Mouse (Mus musculus) CD4-positive, CD25-positive, alpha-beta regulatory T cell, adult 2 months (primary cell): Measurements from ENCODE around the gene Obsl1.

Experiments used
- DNase-seq: peaks from one replicate; pipeline ENCODE4 v3.0.0-alpha.2; 2012; ENCODE audit warnings: low read depth, low spot score

Gene Obsl1

DNA sequence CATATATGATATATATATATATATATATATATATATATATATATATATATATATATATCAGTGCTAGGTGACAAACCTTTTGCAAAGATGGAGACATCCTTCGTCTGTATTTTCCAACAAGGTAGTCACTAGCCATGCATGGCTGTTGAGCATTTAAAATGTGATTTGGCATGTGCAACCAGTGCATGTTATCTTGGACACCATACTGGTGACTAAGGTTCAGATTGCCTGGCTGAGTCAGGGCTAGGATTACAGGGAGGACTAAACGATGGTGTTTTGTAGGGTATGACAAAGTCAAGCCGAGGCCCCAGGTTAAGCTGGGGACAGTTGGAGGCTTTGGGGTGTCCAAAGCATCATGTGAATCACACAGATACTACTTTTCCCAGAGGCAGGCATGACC lies 50.8 kb downstream of the Obsl1 start:
- no peak for DNase-seq

- no peak for DNase-seq
Measured at GRCm38 (mm10) chr1:75451900-75452299, 54.4 kb downstream of the Obsl1 start.

- no peak for DNase-seq
Measured at GRCm38 (mm10) chr1:75450314-75451005, 55.8 kb downstream of the Obsl1 start, which contains the start of gene Asic4. Gene Asic4 (plus strand): TSS chr1:75450436.

- DNase-seq, result no peak
Measured at GRCm38 (mm10) chr1:75449377-75450135, 56.7 kb downstream of the Obsl1 start.

GRCm38 (mm10) chr1:75448937-75449336 lies 57.3 kb downstream of the Obsl1 start:
- no peak for DNase-seq

- no peak for DNase-seq
Measured at GRCm38 (mm10) chr1:75448052-75448431, 58.2 kb downstream of the Obsl1 start.

DNA sequence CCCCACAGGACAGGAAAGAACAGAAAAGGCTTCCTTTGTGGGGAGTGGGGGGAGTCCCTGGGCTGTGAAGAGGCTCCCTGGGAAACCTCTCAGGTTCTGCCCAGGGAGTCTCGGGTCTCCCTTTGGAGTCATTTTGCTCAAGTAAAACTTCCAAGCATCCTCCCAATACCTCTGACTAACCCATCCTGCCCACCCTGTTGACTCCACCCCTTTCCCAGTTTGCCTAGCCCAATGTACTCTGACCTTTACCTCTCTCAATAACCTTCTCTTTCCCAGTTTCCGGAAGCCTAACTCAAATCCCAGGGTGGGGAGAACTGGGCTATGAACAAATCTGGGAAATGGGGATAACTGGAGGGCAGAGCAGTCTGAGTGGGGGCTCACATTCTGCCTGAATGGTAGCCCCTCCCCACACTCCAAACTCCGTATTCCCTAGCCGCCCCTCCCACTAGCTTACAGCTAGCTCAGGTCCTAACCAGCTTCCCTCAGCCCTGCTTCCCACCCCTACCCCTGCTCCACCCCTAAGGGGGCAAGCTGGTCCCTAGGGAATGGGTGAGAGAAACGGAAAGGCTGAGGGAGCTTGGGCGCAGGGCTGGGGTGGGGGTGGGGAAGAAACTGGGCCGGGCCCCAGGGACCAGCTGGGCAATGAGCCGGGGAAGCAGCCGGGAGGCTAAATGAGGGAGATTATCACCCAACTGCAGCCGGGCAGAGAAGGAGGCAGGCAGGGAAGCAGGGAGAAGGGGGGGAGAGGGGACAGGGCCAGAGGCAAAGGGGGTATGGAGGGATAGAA lies 58.8 kb downstream of the Obsl1 start:
- no peak for DNase-seq

GRCm38 (mm10) chr1:75446656-75447055 lies 59.6 kb downstream of the Obsl1 start:
- no peak for DNase-seq

DNA sequence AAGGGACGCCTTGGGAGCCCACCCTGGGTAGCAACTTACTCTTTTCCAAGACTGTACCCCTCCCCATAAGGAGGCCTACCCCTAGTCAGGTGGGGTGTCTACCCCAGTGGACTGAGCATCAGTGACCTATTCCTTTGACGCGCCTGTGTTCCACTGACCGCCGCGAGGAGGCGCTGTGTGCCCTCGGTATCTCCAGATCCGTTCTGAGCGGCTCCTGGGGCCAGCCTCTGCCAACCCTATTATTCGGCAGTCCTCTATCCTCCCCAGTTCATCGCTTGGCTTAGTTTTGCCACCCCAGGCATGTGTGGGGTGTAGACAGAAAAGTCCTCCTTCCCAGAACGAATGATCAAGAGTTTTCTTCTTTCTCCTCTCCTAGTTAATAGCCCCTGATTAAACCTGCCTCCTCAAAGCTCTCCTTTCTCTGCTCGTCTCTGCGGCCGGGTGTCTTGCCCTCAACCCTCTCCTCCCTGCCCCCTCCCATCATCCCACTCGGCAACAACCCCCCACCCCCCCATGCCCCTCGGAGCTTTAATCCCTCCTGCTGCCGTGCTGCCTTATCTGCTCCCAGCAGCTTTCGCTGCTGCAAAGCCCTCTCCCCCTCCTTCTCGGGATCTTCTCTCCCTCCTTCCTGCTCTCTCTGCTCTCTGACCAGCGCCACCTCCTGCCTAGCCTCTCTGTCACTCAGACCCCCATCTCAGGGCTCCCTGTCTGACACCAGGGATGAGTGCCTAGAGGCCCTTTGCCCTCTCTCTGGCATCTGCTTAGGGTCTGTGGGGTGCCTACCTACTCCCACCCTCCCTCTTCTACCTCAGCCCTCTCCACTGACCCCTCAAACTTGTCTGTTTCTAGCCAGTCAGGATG lies 60.3 kb downstream of the Obsl1 start:
- peak; percentile 86 for DNase-seq

DNA sequence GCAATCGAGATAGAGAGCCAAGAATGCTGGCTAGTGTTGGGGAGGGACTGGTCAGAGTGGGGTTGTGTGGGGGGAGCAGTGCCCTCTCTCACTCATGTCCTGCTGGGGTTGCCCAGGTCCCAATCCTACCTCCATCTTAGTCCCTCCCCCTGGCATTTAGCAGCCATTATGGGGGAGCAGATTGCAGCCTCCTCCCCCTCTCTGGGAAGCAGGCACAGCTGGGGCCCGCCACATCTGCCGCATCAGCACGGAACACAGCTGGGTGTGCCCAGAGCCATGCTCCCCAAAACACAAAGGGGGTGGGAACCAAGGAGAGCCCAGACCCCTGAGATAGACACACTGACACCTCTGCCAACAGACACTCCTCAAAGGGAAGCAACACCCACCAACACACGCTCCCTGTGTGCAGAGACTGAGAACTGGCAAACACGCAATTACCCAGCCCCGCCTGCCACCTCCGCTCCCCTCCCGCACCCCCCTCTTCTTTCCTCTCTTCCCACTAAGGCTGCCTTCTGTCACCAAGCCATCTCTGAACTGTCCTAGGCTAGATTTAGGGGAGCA lies 61.0 kb downstream of the Obsl1 start:
- no peak for DNase-seq

GRCm38 (mm10) chr1:75444208-75444607 lies 62.0 kb downstream of the Obsl1 start:
- DNase-seq, result no peak

DNA sequence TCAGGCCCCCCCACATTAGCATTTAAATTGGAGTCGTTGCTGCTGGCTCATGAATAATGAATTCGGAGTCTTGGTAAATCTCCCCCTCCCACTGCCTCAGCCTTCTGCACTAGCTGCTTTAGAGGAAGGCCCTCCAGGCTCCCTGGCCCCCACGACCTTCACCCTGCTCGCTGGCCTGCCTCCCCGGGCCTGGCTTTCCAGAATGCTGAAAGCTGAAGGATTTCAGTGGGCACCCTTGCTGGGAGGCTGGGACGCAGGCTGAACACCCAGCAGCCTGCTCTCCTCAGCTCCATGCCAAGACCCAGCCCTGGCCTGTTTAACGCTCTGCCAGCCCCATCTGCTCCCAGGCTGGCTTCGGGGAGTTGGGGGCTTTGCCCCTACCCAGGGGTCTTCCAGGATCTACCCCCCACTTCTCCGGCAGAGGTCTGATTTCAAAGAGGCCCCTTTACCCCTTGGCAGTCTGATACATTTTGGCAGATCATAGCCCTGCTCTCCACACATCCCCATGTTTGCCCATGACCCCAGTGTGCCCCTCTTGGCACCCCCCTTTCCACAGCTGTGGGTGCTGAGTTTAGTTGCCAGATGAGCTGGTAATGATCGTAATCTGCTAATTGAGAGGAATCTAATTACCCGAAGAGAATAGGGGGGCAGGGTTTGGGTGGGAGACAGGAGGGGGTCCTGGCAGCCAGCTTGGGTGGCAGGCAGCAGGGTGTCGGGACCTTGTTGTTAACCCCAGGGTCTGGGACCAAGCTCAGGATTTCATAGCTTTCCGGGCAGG lies 62.8 kb downstream of the Obsl1 start:
- DNase-seq, result no peak

- DNase-seq, result no peak
Measured at GRCm38 (mm10) chr1:75442811-75443210, 63.4 kb downstream of the Obsl1 start.

DNA sequence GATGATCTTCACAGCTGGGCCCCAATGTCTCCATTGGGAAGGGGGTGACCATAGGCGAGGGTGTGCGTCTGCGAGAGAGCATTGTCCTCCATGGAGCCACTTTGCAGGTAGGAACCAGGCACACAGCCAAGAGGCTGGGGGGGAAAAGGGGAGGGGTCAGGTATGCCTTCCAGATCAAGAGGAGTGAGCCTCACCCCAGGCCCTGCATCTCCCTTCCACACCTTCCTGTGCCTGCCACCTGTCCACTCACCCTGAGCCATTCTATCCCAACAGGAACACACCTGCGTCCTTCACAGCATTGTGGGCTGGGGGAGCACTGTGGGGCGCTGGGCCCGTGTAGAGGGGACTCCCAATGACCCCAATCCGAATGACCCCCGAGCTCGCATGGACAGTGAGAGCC lies 64.1 kb downstream of the Obsl1 start:
- DNase-seq, result no peak

DNA sequence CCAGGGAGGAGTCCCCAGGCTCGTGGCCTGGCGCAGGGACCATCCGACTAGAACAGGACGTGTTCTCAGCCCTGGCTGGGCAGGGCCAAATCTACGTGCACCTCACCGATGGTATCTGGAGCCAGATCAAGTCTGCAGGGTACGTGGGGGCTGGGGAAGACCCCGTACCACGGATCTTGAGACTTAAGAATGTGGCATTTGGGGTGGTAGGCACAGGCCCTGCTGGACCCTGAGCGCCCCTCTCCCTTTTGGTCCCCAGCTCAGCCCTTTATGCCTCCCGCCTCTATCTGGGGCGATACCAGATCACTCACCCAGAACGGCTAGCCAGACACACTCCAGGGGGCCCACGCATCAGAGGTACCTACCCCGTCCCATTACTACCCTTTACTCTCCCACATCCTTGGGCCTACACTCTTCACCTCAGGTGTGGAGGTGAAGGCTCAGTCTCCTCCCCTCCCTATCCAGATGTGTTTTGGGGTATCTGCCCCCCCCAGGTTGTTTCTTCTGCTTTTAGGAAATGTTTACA lies 64.7 kb downstream of the Obsl1 start:
- DNase-seq, result no peak

- no peak for DNase-seq
Measured at GRCm38 (mm10) chr1:75440661-75441060, 65.6 kb downstream of the Obsl1 start.

DNA sequence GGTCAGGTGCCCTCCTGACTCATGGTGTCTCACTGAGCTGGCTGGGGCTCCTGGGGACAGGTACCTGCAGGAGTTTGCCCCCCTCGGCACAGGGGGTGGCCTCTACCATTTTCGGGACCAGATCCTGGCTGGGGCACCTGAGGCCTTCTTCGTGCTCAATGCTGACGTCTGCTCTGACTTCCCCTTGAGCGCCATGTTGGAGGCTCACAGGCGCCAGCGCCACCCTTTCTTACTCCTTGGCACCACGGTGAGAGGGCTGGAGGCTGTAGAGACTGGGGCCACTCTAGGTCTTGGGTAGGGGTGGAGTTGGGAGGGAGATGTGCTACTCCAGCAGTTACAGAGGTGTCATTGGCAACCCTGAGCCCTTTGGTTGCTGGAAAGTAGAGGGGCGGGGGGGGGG lies 67.5 kb downstream of the Obsl1 start:
- DNase-seq, result no peak

- peak; percentile 81 for DNase-seq
Measured at GRCm38 (mm10) chr1:75435475-75436328, 70.5 kb downstream of the Obsl1 start, which contains the start of gene Gmppa. Gene Gmppa (plus strand): TSS chr1:75435930.
